Mouse (Mus musculus) ovary, adult 2 months (tissue): ENCODE measurements around the gene Pde1b. TPM values are rescaled to one million over a fixed set of nuclear protein-coding genes. Genes with fewer than 3 reads are reported as not detected.

Experiments used
- polyA plus RNA-seq: library from polyadenylated mRNA; depleted of rRNA; stranded (reverse); fragments of >200 nt; gene quantifications from 2 replicates; pipeline ENCODE4 v1.2.3, GENCODE M21; 2012; rRNA removed

Gene Pde1b
- 4.6 and 5.6 TPM in 2 replicates for polyA plus RNA-seq

GRCm38 (mm10) chr15:103502435-103503250, at the start of gene Pde1b:
Pde1b (plus strand) TSS chr15:103503034.

DNA sequence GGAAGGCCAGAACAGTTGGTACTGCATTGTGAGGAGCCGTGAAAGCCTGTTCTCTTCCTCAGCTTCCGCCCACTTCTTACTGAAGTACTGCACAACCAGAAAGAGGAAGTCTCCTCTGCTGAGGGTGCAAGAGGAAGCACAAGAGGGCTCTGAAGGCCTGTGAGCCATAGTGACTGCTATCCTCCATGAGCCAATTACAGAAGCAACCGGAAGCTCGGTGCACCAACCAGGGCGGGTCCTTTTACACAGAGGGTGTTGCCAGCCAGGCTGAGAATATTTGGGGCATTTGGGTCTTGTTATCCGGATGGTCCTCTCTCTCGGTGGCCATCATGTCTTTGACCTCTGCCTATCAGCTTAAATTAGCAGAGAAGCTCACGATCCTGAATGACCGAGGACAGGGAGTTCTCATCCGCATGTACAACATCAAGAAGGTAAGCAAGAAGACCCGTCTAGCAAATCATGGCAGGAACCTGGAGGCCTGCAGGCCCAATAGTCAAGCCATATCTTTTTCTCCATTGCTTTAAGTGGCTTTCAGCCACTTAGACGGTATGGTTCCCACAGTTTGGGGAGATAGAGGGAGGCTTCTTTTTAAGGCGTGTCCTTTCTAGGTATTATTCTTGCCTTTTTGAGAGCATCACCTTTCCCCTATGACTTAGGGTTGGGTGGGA, 49.1 kb upstream of the Pde1b start, which contains the start of gene Nckap1l:
Gene Nckap1l (plus strand): TSS at position 244 of the 668 bp plus-strand sequence.

DNA sequence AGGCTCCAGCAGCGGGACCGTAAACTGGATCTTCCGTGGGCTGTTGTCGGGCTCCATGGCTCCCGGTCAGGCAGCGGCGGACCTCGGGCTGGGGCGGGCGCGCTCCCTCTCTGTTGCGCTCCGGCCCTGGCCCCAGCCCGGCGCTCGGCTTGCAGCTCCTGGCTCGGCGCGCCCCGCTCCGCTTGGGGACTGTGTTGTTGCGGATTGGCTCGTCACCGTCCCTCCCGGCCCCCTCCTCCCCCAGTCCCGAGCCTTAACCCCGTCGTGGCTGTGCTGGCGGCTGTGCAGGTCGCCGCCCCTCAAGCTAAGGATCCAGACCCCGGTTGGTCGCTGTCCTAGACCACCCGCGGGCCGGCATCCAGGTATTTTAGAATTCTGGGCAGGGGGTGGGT, 35.0 kb downstream of the Pde1b start, which contains the start of gene Ppp1r1a:
Gene Ppp1r1a (minus strand): TSS at position 182 of the 392 bp plus-strand sequence.

GRCm38 (mm10) chr15:103564981-103565380, 62.1 kb downstream of the Pde1b start, which contains the start of gene Glycam1:
Glycam1 (minus strand) TSS chr15:103565081.

Other genes with a start within 250 kb of the Pde1b start
- 0.58 and 1.1 TPM in 2 replicates for gene Nfe2, start 244.6 kb upstream of the Pde1b start, polyA plus RNA-seq
- 70.9 and 95.3 TPM in 2 replicates for gene Copz1, start 230.3 kb upstream of the Pde1b start, polyA plus RNA-seq
- gene Gpr84, start 192.4 kb upstream of the Pde1b start, polyA plus RNA-seq = 0.26 and 0.40 TPM in 2 replicates
- gene Zfp385a, start 162.9 kb upstream of the Pde1b start, polyA plus RNA-seq = 14.9 and 19.3 TPM in 2 replicates
- gene Itga5, start 136.3 kb upstream of the Pde1b start, polyA plus RNA-seq = 45.9 and 50.5 TPM in 2 replicates
- 2.5 and 3.0 TPM in 2 replicates for gene Gtsf1, start 72.6 kb upstream of the Pde1b start, polyA plus RNA-seq
- not detected in 2 replicates for gene Gtsf2, start 54.6 kb upstream of the Pde1b start, polyA plus RNA-seq
- gene Nckap1l, start 49.2 kb upstream of the Pde1b start, polyA plus RNA-seq = 3.7 and 4.2 TPM in 2 replicates
- gene Ppp1r1a, start 35.0 kb downstream of the Pde1b start, polyA plus RNA-seq = 8.2 and 11.5 TPM in 2 replicates
- not detected in 2 replicates for gene Glycam1, start 62.0 kb downstream of the Pde1b start, polyA plus RNA-seq